Mouse (Mus musculus): ENCODE measurements around the gene Tnfaip6.

DNA sequence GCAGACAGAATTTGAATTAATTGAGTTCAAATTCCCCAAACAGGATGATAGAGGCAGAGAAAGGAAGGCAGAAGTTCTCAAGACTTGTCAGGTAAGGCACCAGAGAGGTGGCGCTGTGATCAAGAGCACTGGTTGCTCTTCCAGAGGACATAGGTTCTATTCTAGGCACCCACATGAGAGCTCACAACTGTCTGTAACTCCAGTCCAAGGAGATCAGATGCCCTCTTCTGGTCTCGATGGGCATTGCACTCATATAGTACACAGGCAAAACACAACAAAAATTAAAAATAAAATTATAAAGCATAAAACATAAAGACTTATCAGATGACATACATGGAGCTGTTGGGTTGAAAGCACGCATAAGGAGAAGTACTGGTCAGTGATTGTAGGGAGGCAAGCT lies 8.4 kb upstream of the Tnfaip6 start:
- no peak for TF ChIP-seq POLR2A (IDR thresholded peaks at IDR 0.05; ENCODE audit: borderline replicate concordance, extremely low read depth, low read depth, low read length)
- TF ChIP-seq CTCF (IDR thresholded peaks at IDR 0.05; ENCODE audit: insufficient read depth, low read length), result no peak
